Mouse (Mus musculus) bone marrow macrophage, adult 2 months (primary cell): ENCODE measurements around the gene Lmo1.

Experiments
- CTCF ChIP-seq: IDR thresholded peaks from 2 replicates; pipeline ENCODE4 v1.5.1; 2012; ENCODE audit warnings: low read depth, mild to moderate bottlenecking, low read length, moderate library complexity
- POLR2A ChIP-seq: IDR thresholded peaks from 2 replicates; pipeline ENCODE4 v1.6.1; 2012; ENCODE audit warnings: mild to moderate bottlenecking, low read depth, low read length, borderline replicate concordance

DNA sequence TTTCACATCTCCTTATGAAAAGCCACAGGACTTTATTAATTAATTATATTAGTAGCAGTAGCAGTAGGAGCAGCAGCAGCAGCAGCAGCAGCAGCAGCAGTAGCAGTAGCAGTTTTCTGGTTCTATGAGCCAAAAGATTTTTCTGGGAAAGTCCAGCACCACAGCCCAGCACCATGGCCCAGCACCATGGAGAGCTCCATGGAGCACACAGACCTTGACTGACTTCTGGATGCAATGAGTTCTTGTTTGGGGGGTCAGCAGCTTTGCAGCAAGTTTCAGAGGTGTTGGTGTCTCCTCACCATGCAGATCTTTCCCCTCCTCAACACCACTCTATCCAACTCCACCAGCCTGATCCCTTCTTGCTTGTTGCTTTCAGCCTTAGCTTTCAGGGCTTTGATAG, 45.6 kb downstream of the Lmo1 start:
- TF ChIP-seq CTCF (no peak), POLR2A (no peak)
